Mouse (Mus musculus) stomach, postnatal 0 days (tissue): ENCODE results near the gene Smc1a.
A peak's percentile ranks its signal among the peaks of the same experiment; 100 is the strongest.

Source experiments
- CTCF ChIP-seq: IDR thresholded peaks from 2 replicates; pipeline ENCODE4 v1.5.1; 2016; ENCODE audit warnings: antibody characterized with exemption, low read depth, mild to moderate bottlenecking, moderate library complexity
- EP300 ChIP-seq: optimal IDR thresholded peaks from 2 replicates; pipeline ENCODE3; 2016; ENCODE audit warnings: antibody characterized with exemption

GRCm38 (mm10) chrX:152001737-152002710 is 14.2 kb upstream of the Smc1a start, which contains the start of gene Hsd17b10:
- TF ChIP-seq EP300 (no peak), CTCF (peak; percentile 50)
